Mouse (Mus musculus) bone marrow, adult 2 months (tissue): ENCODE measurements around the gene Eif1. TPM values are rescaled to one million over a fixed set of nuclear protein-coding genes. Genes with fewer than 3 reads are reported as not detected.
"Not testable (repeated sequence)": the region's sequence is repeated elsewhere in the genome, so short reads cannot be mapped to it uniquely, and the experiment has no call there.

ENCODE experiments used
- H3K27ac ChIP-seq: fragments of 200-500 bp; 2 replicates; pipeline ENCODE4 v1.5.1; 2012; ENCODE audit warnings: low read depth, mild to moderate bottlenecking, control low read depth, inconsistent platforms, low read length; ENCODE audit not compliant: control insufficient read depth, poor library complexity, insufficient read depth
- H3K4me1 ChIP-seq: fragments of 200-500 bp; 2 replicates; pipeline ENCODE4 v1.6.1; 2011; ENCODE audit warnings: low read length; ENCODE audit not compliant: control insufficient read depth, insufficient read depth
- H3K4me3 ChIP-seq: fragments of 200-500 bp; replicated peaks from 2 replicates; pipeline ENCODE3; 2011; ENCODE audit warnings: mild to moderate bottlenecking, low read depth, low read length, control low read depth; ENCODE audit not compliant: control insufficient read depth
- CTCF ChIP-seq: fragments of 200-500 bp; IDR thresholded peaks from 2 replicates; pipeline ENCODE4 v1.5.1; 2011; ENCODE audit warnings: low read length, control low read depth; ENCODE audit not compliant: control insufficient read depth, insufficient read depth
- POLR2A ChIP-seq: fragments of 200-500 bp; IDR thresholded peaks from 2 replicates; pipeline ENCODE4 v1.6.1; 2011; ENCODE audit warnings: low read depth, mild to moderate bottlenecking, control low read depth, low read length, borderline replicate concordance; ENCODE audit not compliant: control insufficient read depth
- WGBS: fragments of 180-500 bp; shearing (Covaris S2); methylation state at CpG from one replicate; pipeline ENCODE4 v1.1.7; 2018; 5-methylcytosine and 5-hydroxymethylcytosine counted together
- polyA plus RNA-seq: library from polyadenylated mRNA; stranded (reverse); fragments of >200 nt; gene quantifications from 2 replicates; pipeline ENCODE4 v1.2.4, GENCODE M21; 2011; ENCODE audit warnings: low replicate concordance; ENCODE audit not compliant: missing spikeins, insufficient read depth, insufficient read length

The Eif1 gene
- polyA plus RNA-seq, 1 experiment: 1,107 TPM

DNA sequence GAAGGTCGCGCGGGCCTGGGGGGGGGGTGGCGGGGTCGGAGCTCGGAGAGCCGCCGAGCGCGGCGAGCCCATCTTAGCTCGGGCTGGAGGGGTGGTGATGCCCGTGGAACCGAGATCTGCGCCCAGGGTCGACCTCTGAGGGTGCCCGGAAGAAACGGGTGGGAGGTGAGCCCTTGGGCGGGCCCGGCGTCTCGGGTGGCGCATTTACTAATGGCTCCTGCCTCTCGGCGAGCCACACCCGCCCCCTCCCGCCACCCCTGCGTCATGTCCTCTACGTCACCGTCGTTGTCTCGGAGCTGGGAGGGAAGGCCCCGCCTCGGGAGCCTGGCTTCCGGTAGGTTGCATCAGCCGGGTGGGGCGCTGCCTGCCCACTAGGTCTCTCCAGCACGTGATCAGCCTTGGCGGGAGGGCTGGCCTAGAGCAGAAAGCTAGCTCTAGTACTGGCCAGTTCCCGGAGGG lies 516 bp downstream of the Eif1 start:
- no peak; the same call in 1 of the 2 replicates for TF ChIP-seq CTCF
- TF ChIP-seq POLR2A: peak; percentile 94
- H3K4me1 ChIP-seq: no peaks in the 10 kb centered on the region; the same call in 1 of the 2 replicates
- H3K4me3 ChIP-seq: peak overlapping the region; percentile 92
- H3K27ac ChIP-seq: peak overlapping the region; percentile 99
- under 1% methylated on average over 36 of the region's 40 CpGs for WGBS

GRCm38 (mm10) chr11:100320701-100321410 lies 1.2 kb downstream of the Eif1 start:
- H3K4me1 ChIP-seq: not testable (repeated sequence)
- peak overlapping the region; percentile 92 for H3K4me3 ChIP-seq
- 12% methylated on average over 11 of the region's 11 CpGs for WGBS
- H3K27ac ChIP-seq: peak overlapping the region; percentile 99; the same call in 1 of the 2 replicates

DNA sequence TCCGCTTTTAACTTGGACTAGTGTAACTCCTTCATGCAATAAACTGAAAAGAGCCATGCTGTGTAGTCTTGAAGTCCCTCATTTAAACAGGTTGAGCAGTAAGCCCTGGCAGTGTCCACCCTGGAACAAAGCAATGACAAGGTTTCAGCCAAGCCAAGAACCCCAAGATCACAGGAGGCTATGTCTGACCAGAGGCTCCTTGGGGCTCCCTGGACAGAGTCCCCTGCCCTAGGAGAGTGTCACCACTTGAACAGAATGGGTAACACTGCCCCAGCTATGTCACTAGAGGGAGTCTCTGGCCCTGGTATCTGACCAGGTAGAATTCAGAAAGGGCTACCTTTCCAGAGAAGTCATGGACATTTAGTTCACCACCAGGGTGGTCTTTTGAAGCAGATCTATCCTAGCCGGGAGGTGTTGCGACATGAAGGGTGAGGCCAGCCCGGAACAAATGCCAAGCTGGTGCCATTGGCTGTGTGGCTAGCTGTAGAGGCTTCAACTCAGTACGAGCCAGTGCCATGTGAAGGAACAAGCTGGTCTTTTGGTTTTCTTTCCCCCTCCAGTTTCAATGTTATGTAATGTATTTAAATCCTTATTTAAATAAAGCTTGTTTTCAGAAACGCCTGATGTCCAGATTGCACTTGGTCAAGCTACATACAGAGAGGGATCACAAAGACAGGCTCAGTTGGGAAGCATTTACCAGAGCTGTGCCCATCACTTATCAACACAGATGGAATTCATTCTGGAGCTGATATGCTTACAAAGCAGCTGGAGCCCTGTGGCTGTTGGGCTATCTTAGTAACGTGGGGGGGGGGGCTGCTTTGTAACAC lies 2.0 kb downstream of the Eif1 start:
- 70% methylated on average over 7 of the region's 7 CpGs for WGBS
- H3K4me1 ChIP-seq, H3K27ac ChIP-seq, H3K4me3 ChIP-seq: not testable (repeated sequence)

GRCm38 (mm10) chr11:100322591-100323258 lies 3.0 kb downstream of the Eif1 start:
- no peak for TF ChIP-seq CTCF
- TF ChIP-seq POLR2A: no peak
- 85% methylated on average over 3 of the region's 3 CpGs for WGBS
- Histone ChIP-seq H3K4me3 (no peak overlapping the region), H3K27ac (no peak overlapping the region), H3K4me1 (no peaks in the 10 kb centered on the region; the same call in 1 of the 2 replicates)

DNA sequence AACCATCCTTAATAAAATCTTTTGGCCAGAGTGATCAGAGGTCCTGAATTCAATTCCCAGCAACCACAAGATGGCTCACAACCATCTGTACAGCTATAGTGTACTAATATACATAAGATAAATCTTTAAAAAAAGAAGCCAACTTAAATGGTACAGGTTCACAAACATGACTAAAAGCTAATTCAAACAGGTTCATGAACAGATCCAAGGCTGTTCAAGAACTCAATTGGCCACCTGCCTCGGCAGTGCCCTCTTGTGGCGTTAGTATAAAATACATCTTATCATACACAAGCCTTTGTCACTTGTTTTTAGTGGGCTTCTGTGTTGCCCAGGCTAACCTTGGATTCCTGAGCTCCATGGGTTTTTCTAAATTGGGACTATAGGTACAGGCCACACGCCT lies 3.9 kb downstream of the Eif1 start:
- TF ChIP-seq POLR2A (no peak), CTCF (peak; percentile 73)
- Histone ChIP-seq H3K4me1 (no peaks in the 10 kb centered on the region; the same call in 1 of the 2 replicates), H3K27ac (no peak overlapping the region), H3K4me3 (no peak overlapping the region)
- WGBS: 13% methylated on average over 3 of the region's 3 CpGs

GRCm38 (mm10) chr11:100325062-100325629 lies 5.5 kb downstream of the Eif1 start:
- Histone ChIP-seq H3K4me3 (no peak overlapping the region), H3K4me1 (no peaks in the 10 kb centered on the region; the same call in 1 of the 2 replicates), H3K27ac (no peak overlapping the region)
- 82% methylated on average over 11 of the region's 11 CpGs for WGBS
- no peak for TF ChIP-seq POLR2A
- no peak for TF ChIP-seq CTCF

- no peak overlapping the region for H3K27ac ChIP-seq
- no peak for TF ChIP-seq POLR2A
- no peak for TF ChIP-seq CTCF
- 79% methylated on average over 11 of the region's 11 CpGs for WGBS
Measured at GRCm38 (mm10) chr11:100327316-100327715, 7.6 kb downstream of the Eif1 start.

GRCm38 (mm10) chr11:100327761-100328160 lies 8.1 kb downstream of the Eif1 start:
- Histone ChIP-seq H3K4me3 (no peak overlapping the region), H3K4me1 (no peaks in the 10 kb centered on the region), H3K27ac (no peak overlapping the region)
- TF ChIP-seq CTCF: no peak
- TF ChIP-seq POLR2A: no peak
- 30% methylated on average over 6 of the region's 6 CpGs for WGBS

More at GRCm38 (mm10) chr11:100327316-100327715, 7.6 kb downstream of the Eif1 start:
- Histone ChIP-seq H3K4me1 (no peaks in the 10 kb centered on the region), H3K4me3 (no peak overlapping the region)
